Mouse (Mus musculus) liver, embryonic 13.5 days (tissue): ENCODE measurements around the gene Trim45. TPM values are rescaled to one million over a fixed set of nuclear protein-coding genes. Genes with fewer than 3 reads are reported as not detected.

Experiments used
- ATAC-seq: fragments of 200-750 bp; cut with Nextera tagmentation; 2 replicates; pipeline ENCODE4 v1.8.0; 2017; ENCODE audit warnings: low read depth, mild to moderate bottlenecking, moderate number of reproducible peaks, moderate library complexity
- DNase-seq: peaks from one replicate; pipeline ENCODE4 v3.0.0; 2022
- H3K27ac ChIP-seq: fragments of 300-500 bp; sonication (generic); 2 replicates; pipeline ENCODE4 v1.5.1; 2015; ENCODE audit warnings: moderate library complexity, mild to moderate bottlenecking, inconsistent platforms
- H3K27me3 ChIP-seq: fragments of 300-500 bp; sonication (generic); 2 replicates; pipeline ENCODE4 v1.6.1; 2015; ENCODE audit warnings: mild to moderate bottlenecking, inconsistent platforms
- H3K36me3 ChIP-seq: fragments of 300-500 bp; sonication (generic); 2 replicates; pipeline ENCODE4 v1.6.1; 2015; ENCODE audit warnings: mild to moderate bottlenecking, inconsistent platforms
- H3K4me1 ChIP-seq: fragments of 300-500 bp; sonication (generic); replicated peaks from 2 replicates; pipeline ENCODE4 v1.6.1; 2015; ENCODE audit warnings: inconsistent platforms
- H3K4me2 ChIP-seq: fragments of 300-500 bp; sonication (generic); 2 replicates; pipeline ENCODE4 v1.6.1; 2015; ENCODE audit warnings: inconsistent platforms, mild to moderate bottlenecking, moderate library complexity
- H3K4me3 ChIP-seq: fragments of 300-500 bp; sonication (generic); replicated peaks from 2 replicates; pipeline ENCODE4 v1.5.1; 2015; ENCODE audit warnings: mild to moderate bottlenecking, inconsistent platforms
- H3K9ac ChIP-seq: fragments of 300-500 bp; sonication (generic); 2 replicates; pipeline ENCODE4 v1.6.1; 2015; ENCODE audit warnings: mild to moderate bottlenecking, inconsistent platforms
- H3K9me3 ChIP-seq: fragments of 300-500 bp; sonication (generic); replicated peaks from 2 replicates; pipeline ENCODE4 v1.6.1; 2016; ENCODE audit warnings: inconsistent platforms
- WGBS: fragments of 180-500 bp; shearing (Covaris S2); methylation state at CpG from one replicate; pipeline ENCODE4 v1.1.7; 2015; ENCODE audit not compliant: insufficient replicate concordance; 5-methylcytosine and 5-hydroxymethylcytosine counted together
- polyA plus RNA-seq: library from polyadenylated mRNA; unstranded; fragments of >200 nt; fragmentation: Nextera tagmentation; extraction: Ambion mirVana; gene quantifications from 2 replicates; pipeline ENCODE4 v1.2.1, GENCODE M21; 2015

Trim45 gene
- polyA plus RNA-seq, 1 experiment from 2014 or later: 0.88 TPM

- Histone ChIP-seq H3K27ac (no peak overlapping the region), H3K27me3 (no peaks in the 10 kb centered on the region), H3K4me3 (no peak overlapping the region), H3K9ac (no peak overlapping the region), H3K9me3 (no peaks in the 10 kb centered on the region), H3K4me2 (no peak overlapping the region), H3K36me3 (no peaks in the 10 kb centered on the region), H3K4me1 (no peaks in the 10 kb centered on the region)
- ATAC-seq (no peak), DNase-seq (no peak)
- 55% methylated on average over 5 of the region's 5 CpGs for WGBS
These were observed 11.4 kb upstream of the Trim45 start for GRCm38 (mm10) chr3:100910621-100911020.

GRCm38 (mm10) chr3:100911026-100911425 lies 11.0 kb upstream of the Trim45 start:
- Histone ChIP-seq H3K9ac (no peak overlapping the region), H3K36me3 (no peaks in the 10 kb centered on the region), H3K4me1 (no peaks in the 10 kb centered on the region), H3K9me3 (no peaks in the 10 kb centered on the region), H3K27ac (no peak overlapping the region), H3K4me3 (no peak overlapping the region), H3K4me2 (no peak overlapping the region), H3K27me3 (no peaks in the 10 kb centered on the region)
- ATAC-seq (no peak), DNase-seq (no peak)
- 66% methylated on average over 9 of the region's 9 CpGs for WGBS

GRCm38 (mm10) chr3:100911498-100912213 lies 10.3 kb upstream of the Trim45 start:
- Histone ChIP-seq H3K9me3 (no peaks in the 10 kb centered on the region), H3K27ac (no peak overlapping the region), H3K4me3 (no peak overlapping the region), H3K27me3 (no peaks in the 10 kb centered on the region), H3K9ac (no peak overlapping the region), H3K4me2 (no peak overlapping the region), H3K4me1 (no peaks in the 10 kb centered on the region), H3K36me3 (no peaks in the 10 kb centered on the region)
- WGBS: 51% methylated on average over 7 of the region's 7 CpGs
- 0 out of 2 replicates have a peak, but pooled peaks have one; percentile 23 for ATAC-seq
- no peak for DNase-seq

DNA sequence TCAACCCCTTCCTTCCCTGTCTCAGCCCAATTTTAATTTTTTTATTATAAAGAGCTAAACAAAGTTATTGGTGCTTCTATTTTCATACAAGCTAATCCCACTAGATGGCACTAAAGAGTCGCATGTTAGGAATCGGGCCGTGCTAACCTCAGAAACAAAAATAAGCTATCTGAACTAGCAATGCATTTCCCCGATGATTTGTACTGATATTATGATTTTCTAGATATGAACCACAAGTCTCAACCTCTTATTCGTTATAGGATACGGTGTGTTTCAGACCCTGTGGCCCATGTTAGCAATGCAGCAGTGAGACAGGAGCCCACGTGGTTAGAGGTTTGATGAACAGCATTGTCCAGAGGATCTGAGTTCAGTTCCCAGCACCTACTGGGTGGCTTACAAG lies 5.2 kb upstream of the Trim45 start:
- H3K4me3 ChIP-seq: no peak overlapping the region
- H3K4me2 ChIP-seq: no peak overlapping the region
- DNase-seq (no peak), ATAC-seq (no peak)
- no peak overlapping the region for H3K9ac ChIP-seq
- H3K4me1 ChIP-seq: peaks cover 16% of the 10 kb centered on the region
- H3K36me3 ChIP-seq: no peaks in the 10 kb centered on the region
- H3K27ac ChIP-seq: no peak overlapping the region
- WGBS: 7% methylated on average over 7 of the region's 7 CpGs
- H3K27me3 ChIP-seq: no peaks in the 10 kb centered on the region
- H3K9me3 ChIP-seq: no peaks in the 10 kb centered on the region

GRCm38 (mm10) chr3:100920611-100921140 lies 1.3 kb upstream of the Trim45 start:
- Histone ChIP-seq H3K36me3 (no peaks in the 10 kb centered on the region), H3K9ac (peak overlapping the region; percentile 74; the same call in 1 of the 2 replicates), H3K4me1 (peaks cover 25% of the 10 kb centered on the region), H3K4me3 (peak overlapping the region; percentile 71; the same call in 1 of the 2 replicates), H3K27ac (no peak overlapping the region), H3K9me3 (no peaks in the 10 kb centered on the region), H3K27me3 (no peaks in the 10 kb centered on the region), H3K4me2 (peak overlapping the region; percentile 81)
- 66% methylated on average over 9 of the region's 9 CpGs for WGBS
- no peak for DNase-seq
- ATAC-seq: no peak

- Histone ChIP-seq H3K27me3 (no peaks in the 10 kb centered on the region), H3K4me1 (peaks cover 25% of the 10 kb centered on the region), H3K9me3 (no peaks in the 10 kb centered on the region), H3K36me3 (no peaks in the 10 kb centered on the region), H3K4me2 (peak overlapping the region; percentile 81), H3K9ac (peak overlapping the region; percentile 67), H3K4me3 (peak overlapping the region; percentile 71), H3K27ac (no peak overlapping the region)
- WGBS: 30% methylated on average over 28 of the region's 28 CpGs
- peak; percentile 39 for ATAC-seq
- no peak for DNase-seq
These were observed 739 bp downstream of the Trim45 start for GRCm38 (mm10) chr3:100922506-100923375.

- Histone ChIP-seq H3K27me3 (no peaks in the 10 kb centered on the region), H3K36me3 (no peaks in the 10 kb centered on the region), H3K27ac (no peak overlapping the region), H3K4me2 (no peak overlapping the region), H3K4me1 (peaks cover 25% of the 10 kb centered on the region), H3K4me3 (no peak overlapping the region), H3K9me3 (no peaks in the 10 kb centered on the region), H3K9ac (no peak overlapping the region)
- ATAC-seq (no peak), DNase-seq (no peak)
- WGBS: 69% methylated on average over 6 of the region's 6 CpGs
These were observed 2.2 kb downstream of the Trim45 start for GRCm38 (mm10) chr3:100924065-100924732.

GRCm38 (mm10) chr3:100925176-100925575 lies 3.2 kb downstream of the Trim45 start:
- H3K4me2 ChIP-seq: no peak overlapping the region
- no peak overlapping the region for H3K9ac ChIP-seq
- no peak overlapping the region for H3K27ac ChIP-seq
- no peaks in the 10 kb centered on the region for H3K9me3 ChIP-seq
- ATAC-seq: no peak
- DNase-seq: no peak
- no peaks in the 10 kb centered on the region for H3K36me3 ChIP-seq
- H3K27me3 ChIP-seq: no peaks in the 10 kb centered on the region
- H3K4me1 ChIP-seq: peaks cover 23% of the 10 kb centered on the region
- no peak overlapping the region for H3K4me3 ChIP-seq
- WGBS: 75% methylated on average over 16 of the region's 16 CpGs

GRCm38 (mm10) chr3:100931332-100932076 lies 9.5 kb downstream of the Trim45 start:
- Histone ChIP-seq H3K4me1 (peaks cover 3% of the 10 kb centered on the region; the same call in 1 of the 2 replicates), H3K9ac (no peak overlapping the region), H3K9me3 (no peaks in the 10 kb centered on the region), H3K27ac (no peak overlapping the region), H3K27me3 (no peaks in the 10 kb centered on the region), H3K36me3 (peaks cover 12% of the 10 kb centered on the region), H3K4me3 (no peak overlapping the region), H3K4me2 (no peak overlapping the region)
- WGBS: 81% methylated on average over 23 of the region's 23 CpGs
- no peak for ATAC-seq
- DNase-seq: no peak

GRCm38 (mm10) chr3:100932077-100932944 lies 10.3 kb downstream of the Trim45 start:
- no peak overlapping the region for H3K4me2 ChIP-seq
- ATAC-seq (peak; percentile 63), DNase-seq (peak; percentile 11)
- H3K27ac ChIP-seq: no peak overlapping the region
- peaks cover 3% of the 10 kb centered on the region; the same call in 1 of the 2 replicates for H3K4me1 ChIP-seq
- H3K36me3 ChIP-seq: peaks cover 15% of the 10 kb centered on the region
- H3K4me3 ChIP-seq: no peak overlapping the region
- no peak overlapping the region for H3K9ac ChIP-seq
- no peaks in the 10 kb centered on the region for H3K9me3 ChIP-seq
- WGBS: 66% methylated on average over 11 of the region's 11 CpGs
- H3K27me3 ChIP-seq: no peaks in the 10 kb centered on the region
